In genomic region chr6:97457210-97457609, GRCm38 (mm10) we compare ENCODE assay signal across 8 mouse cellular contexts.
A peak's percentile ranks its signal among the peaks of the same experiment; 100 is the strongest.
DNase-seq lines count a peak whose midpoint lies in the region; ATAC-seq lines count a peak whose summit lies in the region.
"Had no signal": no experiment of that assay in that cellular context is flagged by ENCODE, and none has a peak within 500 bp of the region (broad histone marks: within the 10 kb centered on the region; RNA-seq: fewer than 3 reads in every experiment).

No protein-coding gene starts in this region.

- no peak for DNase-seq in neural tube, embryonic 11.5 days (ENCODE audit: low spot score)
- DNase-seq in neural tube, embryonic 10.5 days (ENCODE audit: extremely low spot score, low spot score) = no peak
- DNase-seq in splenic B cell, adult 2 months (ENCODE audit: low read depth, low spot score) = peak; percentile 28
- no peak for DNase-seq in cerebellum, adult 18-20 months
- DNase-seq in frontal cortex, postnatal 14 days (ENCODE audit: low spot score in 2 of 2) = no peak

- no peak for ATAC-seq in neural tube, embryonic 11.5 days (ENCODE audit: insufficient read depth, low FRiP score, low TSS enrichment)
- no peak for ATAC-seq in heart, embryonic 15.5 days (replicated peaks; ENCODE audit: insufficient number of reproducible peaks, insufficient read depth, low FRiP score, low read depth)
- ATAC-seq in limb, embryonic 13.5 days (ENCODE audit: low FRiP score, low read depth) = no peak

- H3K36me3 ChIP-seq in neural tube, embryonic 11.5 days (ENCODE audit: control insufficient read depth, insufficient read depth, low read length) = no peaks in the 10 kb centered on the region
- H3K36me3 ChIP-seq in heart, embryonic 15.5 days = no peaks in the 10 kb centered on the region
- H3K36me3 ChIP-seq in limb, embryonic 13.5 days = no peaks in the 10 kb centered on the region
- no peaks in the 10 kb centered on the region for H3K36me3 ChIP-seq in splenic B cell, adult 2 months (ENCODE audit: control insufficient read depth, insufficient read depth, low read length, poor library complexity, severe bottlenecking)
- H3K36me3 ChIP-seq: embryonic facial prominence, embryonic 15.5 days had no signal

- H3K4me2 ChIP-seq in neural tube, embryonic 11.5 days (ENCODE audit: low read depth) = no peak overlapping the region
- peak overlapping the region; percentile 37 for H3K4me2 ChIP-seq in heart, embryonic 15.5 days
- 0 out of 2 replicates have a peak overlapping the region, but pooled peaks have one; percentile 11 for H3K4me2 ChIP-seq in limb, embryonic 13.5 days (replicated peaks)
- H3K4me2 ChIP-seq: embryonic facial prominence, embryonic 15.5 days had no signal

- no peaks in the 10 kb centered on the region for H3K9me3 ChIP-seq in neural tube, embryonic 11.5 days (ENCODE audit: control insufficient read depth, low read length)
- H3K9me3 ChIP-seq in heart, embryonic 15.5 days (replicated peaks) = no peaks in the 10 kb centered on the region
- no peaks in the 10 kb centered on the region for H3K9me3 ChIP-seq in limb, embryonic 13.5 days
- H3K9me3 ChIP-seq: embryonic facial prominence, embryonic 15.5 days had no signal

- H3K27me3 ChIP-seq in neural tube, embryonic 11.5 days (ENCODE audit: control insufficient read depth, insufficient read depth, low read length) = no peaks in the 10 kb centered on the region
- H3K27me3 ChIP-seq in heart, embryonic 15.5 days = no peaks in the 10 kb centered on the region
- H3K27me3 ChIP-seq in limb, embryonic 13.5 days = no peaks in the 10 kb centered on the region
- no peaks in the 10 kb centered on the region; the same call in 1 of the 2 replicates for H3K27me3 ChIP-seq in splenic B cell, adult 2 months (ENCODE audit: control insufficient read depth, insufficient read depth, low read length, poor library complexity, severe bottlenecking)
- H3K27me3 ChIP-seq: embryonic facial prominence, embryonic 15.5 days had no signal

- WGBS in neural tube, embryonic 11.5 days = 44% methylated on average over 2 of the region's 2 CpGs
- WGBS in heart, embryonic 15.5 days = 17% methylated on average over 2 of the region's 2 CpGs
- 38% methylated on average over 2 of the region's 2 CpGs for WGBS in limb, embryonic 13.5 days

- peak overlapping the region; percentile 17; the same call in 1 of the 2 replicates for H3K27ac ChIP-seq in neural tube, embryonic 11.5 days (ENCODE audit: low read depth, low read length)
- H3K27ac ChIP-seq in heart, embryonic 15.5 days = peak overlapping the region; percentile 72
- no peak overlapping the region for H3K27ac ChIP-seq in limb, embryonic 13.5 days
- H3K27ac ChIP-seq: embryonic facial prominence, embryonic 15.5 days had no signal

- no peak overlapping the region for H3K9ac ChIP-seq in neural tube, embryonic 11.5 days (ENCODE audit: low read length)
- no peak overlapping the region for H3K9ac ChIP-seq in heart, embryonic 15.5 days
- no peak overlapping the region for H3K9ac ChIP-seq in limb, embryonic 13.5 days
- H3K9ac ChIP-seq: embryonic facial prominence, embryonic 15.5 days had no signal

- peaks cover 11% of the 10 kb centered on the region; the same call in 1 of the 2 replicates for H3K4me1 ChIP-seq in neural tube, embryonic 11.5 days (ENCODE audit: control insufficient read depth, insufficient read depth, low read length)
- peaks cover 10% of the 10 kb centered on the region for H3K4me1 ChIP-seq in heart, embryonic 15.5 days (replicated peaks)
- H3K4me1 ChIP-seq in limb, embryonic 13.5 days = peaks cover 10% of the 10 kb centered on the region
- H3K4me1 ChIP-seq: embryonic facial prominence, embryonic 15.5 days had no signal

- H3K4me3 ChIP-seq in neural tube, embryonic 11.5 days (ENCODE audit: low read depth, low read length) = no peak overlapping the region
- peak overlapping the region; percentile 11 for H3K4me3 ChIP-seq in heart, embryonic 15.5 days
- no peak overlapping the region for H3K4me3 ChIP-seq in limb, embryonic 13.5 days
- H3K4me3 ChIP-seq: embryonic facial prominence, embryonic 15.5 days had no signal
